Mouse (Mus musculus) brain, embryonic 14.5 days (tissue): ENCODE results near the gene Dthd1.

ENCODE experiments used
- CTCF ChIP-seq: fragments of 200-500 bp; IDR thresholded peaks from 2 replicates; pipeline ENCODE4 v1.5.1; 2012; ENCODE audit warnings: inconsistent platforms, mild to moderate bottlenecking, moderate library complexity, borderline replicate concordance; ENCODE audit not compliant: insufficient read depth, insufficient read length; ENCODE audit errors: extremely low read depth
- POLR2A ChIP-seq: fragments of 200-500 bp; IDR thresholded peaks from 2 replicates; pipeline ENCODE4 v1.6.1; 2012; ENCODE audit warnings: mild to moderate bottlenecking, inconsistent platforms, borderline replicate concordance; ENCODE audit not compliant: poor library complexity, insufficient read depth, insufficient read length, severe bottlenecking; ENCODE audit errors: extremely low read depth

GRCm38 (mm10) chr5:62909074-62909473 lies 95.5 kb downstream of the Dthd1 start:
- no peak for TF ChIP-seq POLR2A
- TF ChIP-seq CTCF, result no peak
